Mouse (Mus musculus) spleen, adult 2 months (tissue): ENCODE measurements around the gene Hist2h2aa2. TPM values are rescaled to one million over a fixed set of nuclear protein-coding genes. Genes with fewer than 3 reads are reported as not detected.
"Not testable (repeated sequence)": the region's sequence is repeated elsewhere in the genome, so short reads cannot be mapped to it uniquely, and the experiment has no call there.

ENCODE experiments used
- DNase-seq, 2 experiments: peaks; one replicate each; pipeline versions ENCODE4 v3.0.0 to v3.0.0-alpha.2; 2012 to 2021; ENCODE audit warnings: low spot score in 2 of 2, low read depth in 1 of 2
- H3K27ac ChIP-seq: fragments of 200-500 bp; 2 replicates; pipeline ENCODE4 v1.5.1; 2012; ENCODE audit warnings: low read length, inconsistent platforms; ENCODE audit not compliant: insufficient read depth
- H3K27me3 ChIP-seq: fragments of 200-500 bp; 2 replicates; pipeline ENCODE4 v1.6.1; 2012; ENCODE audit warnings: mild to moderate bottlenecking, moderate library complexity, low read length, inconsistent platforms; ENCODE audit not compliant: control insufficient read depth, insufficient read depth
- H3K36me3 ChIP-seq: fragments of 200-500 bp; 2 replicates; pipeline ENCODE4 v1.6.1; 2012; ENCODE audit warnings: mild to moderate bottlenecking, low read length, inconsistent platforms; ENCODE audit not compliant: control insufficient read depth, insufficient read depth
- H3K4me1 ChIP-seq: fragments of 200-500 bp; 2 replicates; pipeline ENCODE4 v1.6.1; 2011; ENCODE audit warnings: inconsistent platforms; ENCODE audit not compliant: control insufficient read depth, insufficient read depth, insufficient read length
- H3K4me3 ChIP-seq: fragments of 200-500 bp; 2 replicates; pipeline ENCODE4 v1.5.1; 2011; ENCODE audit warnings: mild to moderate bottlenecking, inconsistent platforms; ENCODE audit not compliant: insufficient read depth, insufficient read length; ENCODE audit errors: extremely low read depth
- CTCF ChIP-seq: fragments of 200-500 bp; IDR thresholded peaks from 2 replicates; pipeline ENCODE4 v1.5.1; 2011; ENCODE audit warnings: mild to moderate bottlenecking, inconsistent platforms; ENCODE audit not compliant: insufficient read depth, insufficient read length, insufficient replicate concordance; ENCODE audit errors: extremely low read depth
- POLR2A ChIP-seq: fragments of 200-500 bp; IDR thresholded peaks from 2 replicates; pipeline ENCODE4 v1.6.1; 2011; ENCODE audit warnings: low read depth, low read length, inconsistent platforms
- WGBS: fragments of 180-500 bp; shearing (Covaris S2); methylation state at CpG from one replicate; pipeline ENCODE4 v1.1.7; 2018; 5-methylcytosine and 5-hydroxymethylcytosine counted together
- polyA plus RNA-seq: library from polyadenylated mRNA; depleted of rRNA; stranded (reverse); fragments of >200 nt; gene quantifications from 2 replicates; pipeline ENCODE4 v1.2.3, GENCODE M21; 2012

The Hist2h2aa2 gene
- polyA plus RNA-seq, 1 experiment = 169 TPM

GRCm38 (mm10) chr3:96209242-96209641 is 30.8 kb downstream of the Hist2h2aa2 start:
- Histone ChIP-seq H3K27me3 (no peaks in the 10 kb centered on the region), H3K4me1 (no peaks in the 10 kb centered on the region), H3K36me3 (no peaks in the 10 kb centered on the region), H3K27ac (no peak overlapping the region), H3K4me3 (no peak overlapping the region)
- TF ChIP-seq CTCF (no peak), POLR2A (no peak)
- 57% methylated on average over 15 of the region's 15 CpGs for WGBS
- no peak for DNase-seq

- 72% methylated on average over 3 of the region's 3 CpGs for WGBS
- no peak for TF ChIP-seq POLR2A
- TF ChIP-seq CTCF = no peak
- H3K36me3 ChIP-seq = no peaks in the 10 kb centered on the region
- DNase-seq = no peak
- no peaks in the 10 kb centered on the region for H3K27me3 ChIP-seq
- no peaks in the 10 kb centered on the region for H3K4me1 ChIP-seq
- H3K27ac ChIP-seq = no peak overlapping the region
- no peak overlapping the region for H3K4me3 ChIP-seq
Observed at GRCm38 (mm10) chr3:96207819-96208218, 32.3 kb downstream of the Hist2h2aa2 start.

GRCm38 (mm10) chr3:96199731-96200130 is 40.3 kb downstream of the Hist2h2aa2 start:
- no peak overlapping the region for H3K4me3 ChIP-seq
- no peak for DNase-seq
- TF ChIP-seq CTCF = no peak
- no peak for TF ChIP-seq POLR2A
- no peaks in the 10 kb centered on the region for H3K27me3 ChIP-seq
- H3K4me1 ChIP-seq = peaks cover 23% of the 10 kb centered on the region; the same call in 1 of the 2 replicates
- WGBS = 43% methylated on average over 2 of the region's 2 CpGs
- H3K27ac ChIP-seq = no peak overlapping the region
- H3K36me3 ChIP-seq = no peaks in the 10 kb centered on the region

- H3K27me3 ChIP-seq, DNase-seq, H3K4me3 ChIP-seq, H3K36me3 ChIP-seq, H3K27ac ChIP-seq: not testable (repeated sequence)
- WGBS = 30% methylated on average over 8 of the region's 8 CpGs
- H3K4me1 ChIP-seq = peaks cover 23% of the 10 kb centered on the region; the same call in 1 of the 2 replicates
Observed at GRCm38 (mm10) chr3:96198601-96199251, 41.4 kb downstream of the Hist2h2aa2 start.

- DNase-seq = peak in 1 of 2 experiments; percentile 76
- H3K4me3 ChIP-seq = peak overlapping the region; percentile 25
- peaks cover 23% of the 10 kb centered on the region; the same call in 1 of the 2 replicates for H3K4me1 ChIP-seq
- peak overlapping the region; percentile 84 for H3K27ac ChIP-seq
- no peaks in the 10 kb centered on the region for H3K36me3 ChIP-seq
- TF ChIP-seq POLR2A = peak; percentile 3; the same call in 1 of the 2 replicates
- no peak for TF ChIP-seq CTCF
- 2% methylated on average over 6 of the region's 6 CpGs for WGBS
- no peaks in the 10 kb centered on the region for H3K27me3 ChIP-seq
Observed at GRCm38 (mm10) chr3:96198181-96198580, 41.9 kb downstream of the Hist2h2aa2 start.

GRCm38 (mm10) chr3:96197129-96197749 is 42.8 kb downstream of the Hist2h2aa2 start:
- Histone ChIP-seq H3K4me1 (peaks cover 23% of the 10 kb centered on the region; the same call in 1 of the 2 replicates), H3K27me3 (no peaks in the 10 kb centered on the region), H3K27ac (peak overlapping the region; percentile 91), H3K36me3 (no peaks in the 10 kb centered on the region), H3K4me3 (peak overlapping the region; percentile 72)
- peak; percentile 90 for TF ChIP-seq POLR2A
- TF ChIP-seq CTCF = no peak
- DNase-seq = peak; percentile 77 to 85
- under 1% methylated on average over 50 of the region's 50 CpGs for WGBS

GRCm38 (mm10) chr3:96196437-96197128 is 43.5 kb downstream of the Hist2h2aa2 start:
- Histone ChIP-seq H3K36me3 (no peaks in the 10 kb centered on the region), H3K27me3 (no peaks in the 10 kb centered on the region), H3K27ac (peak overlapping the region; percentile 91), H3K4me1 (peaks cover 23% of the 10 kb centered on the region; the same call in 1 of the 2 replicates), H3K4me3 (peak overlapping the region; percentile 72)
- whole genome bisulfite sequencing = 21% methylated on average over 27 of the region's 27 CpGs
- no peak for TF ChIP-seq CTCF
- no peak for TF ChIP-seq POLR2A
- no peak for DNase-seq
